Mouse (Mus musculus): ENCODE results near the gene Urad. TPM values are rescaled to one million over a fixed set of nuclear protein-coding genes. Genes with fewer than 3 reads are reported as not detected.

Gene Urad
- polyA plus RNA-seq, 1 experiment from 2014 or later = 0.41 TPM

DNA sequence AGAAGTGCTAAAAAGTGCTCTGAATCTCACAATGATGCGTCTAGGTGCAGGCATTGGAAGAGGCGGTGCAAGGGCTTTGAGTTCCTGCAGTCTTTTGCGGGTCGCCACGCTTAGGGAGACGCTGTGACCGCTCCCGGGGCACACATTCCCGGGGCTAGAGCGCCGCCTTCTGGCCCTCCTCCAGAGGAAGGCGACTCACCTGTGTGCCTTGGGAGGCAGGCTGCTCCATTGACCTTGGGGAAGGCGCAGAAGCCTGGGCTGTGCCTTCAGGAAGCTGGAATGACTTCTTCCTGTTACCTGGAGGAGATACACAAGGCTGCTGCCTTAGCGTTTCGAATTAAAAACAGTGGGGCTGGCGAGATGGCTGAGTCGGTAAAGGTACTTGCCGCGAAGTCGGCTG is 28.1 kb downstream of the Urad start:
- no peaks in the 10 kb centered on the region for H3K9me3 ChIP-seq
- 0 out of 2 replicates have a peak, but pooled peaks cover 10% of the 10 kb centered on the region for H3K4me1 ChIP-seq
- no peaks in the 10 kb centered on the region for H3K36me3 ChIP-seq
- peaks cover 42% of the 10 kb centered on the region for H3K27me3 ChIP-seq (replicated peaks)
- H3K4me2 ChIP-seq = no peak overlapping the region
- no peak overlapping the region for H3K9ac ChIP-seq
- 16% methylated on average over 20 of the region's 20 CpGs for whole genome bisulfite sequencing
- no peak overlapping the region for H3K4me3 ChIP-seq (replicated peaks)
- ATAC-seq (ENCODE audit: insufficient read depth, low FRiP score, low read depth) = no peak
- no peak overlapping the region for H3K27ac ChIP-seq

DNA sequence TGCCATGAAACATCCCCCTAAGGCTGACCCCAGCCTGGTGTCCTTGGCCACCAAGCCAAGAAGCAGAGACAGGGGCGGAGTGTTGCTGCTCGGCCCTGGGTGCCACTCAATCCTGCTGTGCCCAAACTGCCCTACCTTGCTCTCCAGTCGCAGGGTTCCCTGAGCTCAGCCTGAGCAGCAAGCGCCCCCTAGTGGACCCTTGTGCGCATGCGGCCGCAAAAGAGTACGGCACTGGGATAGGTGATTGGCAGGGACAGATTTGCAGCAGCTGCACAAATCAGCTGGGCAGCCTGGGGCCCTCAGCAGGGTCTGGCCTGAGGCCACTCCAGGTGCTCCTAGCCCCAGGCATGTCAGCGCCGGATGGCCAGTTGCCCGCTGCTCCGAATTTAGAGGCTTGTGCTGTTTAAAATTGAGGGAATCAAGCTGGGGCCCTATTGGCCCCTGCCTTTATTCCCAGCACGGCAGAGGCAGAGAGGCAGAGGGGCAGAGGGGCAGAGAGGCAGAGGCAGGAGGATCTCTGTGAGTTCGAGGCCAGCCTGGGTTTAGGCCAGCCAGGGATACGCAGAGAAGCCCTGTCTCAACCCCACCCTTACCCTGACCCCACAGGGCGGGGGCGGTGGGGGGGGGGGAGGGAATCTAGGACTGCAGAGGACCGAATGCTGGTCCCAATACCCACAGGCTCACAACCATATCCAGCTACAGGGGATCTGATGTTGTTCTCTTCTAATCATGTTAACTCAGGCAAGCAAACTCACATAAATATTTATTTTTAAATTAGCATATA is 28.9 kb downstream of the Urad start:
- Histone ChIP-seq H3K9ac (no peak overlapping the region), H3K27ac (peak overlapping the region; percentile 59; the same call in 1 of the 2 replicates), H3K9me3 (no peaks in the 10 kb centered on the region), H3K4me2 (0 out of 2 replicates have a peak overlapping the region, but pooled peaks have one; percentile 26), H3K4me3 (replicated peaks) (no peak overlapping the region), H3K4me1 (0 out of 2 replicates have a peak, but pooled peaks cover 10% of the 10 kb centered on the region), H3K36me3 (no peaks in the 10 kb centered on the region), H3K27me3 (replicated peaks) (peaks cover 38% of the 10 kb centered on the region)
- peak; percentile 85 for ATAC-seq (ENCODE audit: insufficient read depth, low FRiP score, low read depth)
- 14% methylated on average over 18 of the region's 18 CpGs for WGBS

DNA sequence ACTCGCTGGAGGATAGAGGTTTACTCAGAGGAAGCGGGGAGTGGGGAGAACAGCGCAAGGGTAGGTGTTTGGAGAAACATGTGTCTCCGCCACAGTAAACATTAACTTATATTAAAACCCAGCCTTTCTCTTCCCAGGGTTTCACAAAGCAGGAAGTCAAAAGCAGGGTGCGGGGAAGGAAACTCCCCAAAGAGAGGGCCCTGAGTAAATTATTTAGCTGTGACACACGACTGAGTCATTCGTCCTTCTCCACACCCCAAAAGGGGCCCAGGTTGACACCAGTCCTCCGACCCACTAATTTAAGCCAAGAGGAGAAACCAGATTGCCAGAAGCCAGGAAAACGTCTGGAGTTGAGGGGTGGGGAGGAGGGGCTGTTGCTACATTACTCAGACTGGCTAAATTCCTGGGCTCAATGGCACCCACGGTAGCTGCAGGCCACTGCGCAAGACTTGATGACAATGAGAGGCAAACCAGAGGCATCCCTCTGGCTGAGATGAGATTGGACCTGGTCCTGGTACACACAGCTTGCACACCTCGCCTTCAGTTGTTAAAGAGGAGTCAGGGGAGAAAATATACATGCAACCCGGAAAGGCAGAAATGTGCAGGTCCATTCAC is 29.6 kb downstream of the Urad start:
- no peak overlapping the region for H3K4me3 ChIP-seq (replicated peaks)
- no peaks in the 10 kb centered on the region for H3K9me3 ChIP-seq
- H3K4me2 ChIP-seq = peak overlapping the region; percentile 26
- H3K9ac ChIP-seq = no peak overlapping the region
- ATAC-seq (ENCODE audit: insufficient read depth, low FRiP score, low read depth) = no peak
- peaks cover 32% of the 10 kb centered on the region for H3K27me3 ChIP-seq (replicated peaks)
- H3K27ac ChIP-seq = peak overlapping the region; percentile 59; the same call in 1 of the 2 replicates
- no peaks in the 10 kb centered on the region for H3K36me3 ChIP-seq
- H3K4me1 ChIP-seq = 0 out of 2 replicates have a peak, but pooled peaks cover 10% of the 10 kb centered on the region
- WGBS = 25% methylated on average over 13 of the region's 13 CpGs

DNA sequence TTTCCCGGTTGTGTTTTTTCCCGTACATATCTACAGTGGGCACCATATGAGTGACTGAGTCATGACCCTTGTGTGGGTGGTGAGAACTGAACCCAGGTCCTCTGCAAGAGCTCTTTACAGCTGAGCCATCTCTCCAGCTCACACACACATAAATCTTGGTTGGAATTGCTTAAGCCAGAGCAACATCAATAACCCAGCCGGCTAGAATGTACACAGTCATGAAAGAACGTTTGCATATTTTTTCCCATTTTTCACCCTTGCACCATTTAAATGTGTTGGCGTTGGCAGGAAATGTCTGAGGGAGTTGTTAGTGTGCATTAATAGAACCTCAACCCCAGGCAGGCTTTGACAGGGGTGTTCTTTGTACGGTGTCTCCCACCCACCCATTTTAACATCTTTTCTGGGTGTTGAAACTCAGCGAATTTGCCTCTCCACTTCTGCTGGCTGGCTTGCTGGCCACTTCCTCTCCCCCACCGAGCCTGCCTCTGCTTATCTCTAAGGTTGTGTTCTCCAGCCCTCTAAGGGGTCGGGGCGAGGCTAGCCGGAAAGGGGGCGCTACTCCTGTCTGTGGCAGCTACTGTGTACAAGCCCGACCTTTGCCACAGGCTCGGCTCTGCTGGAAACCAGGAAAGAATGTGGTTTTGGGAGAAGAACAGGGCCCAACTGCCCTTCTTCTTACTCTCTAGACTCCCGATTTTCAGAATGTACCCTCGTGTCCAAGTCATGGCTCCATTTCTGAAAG is 30.3 kb downstream of the Urad start:
- 20% methylated on average over 16 of the region's 16 CpGs for WGBS
- Histone ChIP-seq H3K4me3 (replicated peaks) (no peak overlapping the region), H3K27ac (peak overlapping the region; percentile 59; the same call in 1 of the 2 replicates), H3K4me2 (peak overlapping the region; percentile 26), H3K9ac (no peak overlapping the region), H3K4me1 (0 out of 2 replicates have a peak, but pooled peaks cover 10% of the 10 kb centered on the region), H3K27me3 (replicated peaks) (peaks cover 29% of the 10 kb centered on the region), H3K9me3 (no peaks in the 10 kb centered on the region), H3K36me3 (no peaks in the 10 kb centered on the region)
- ATAC-seq (ENCODE audit: insufficient read depth, low FRiP score, low read depth) = no peak

DNA sequence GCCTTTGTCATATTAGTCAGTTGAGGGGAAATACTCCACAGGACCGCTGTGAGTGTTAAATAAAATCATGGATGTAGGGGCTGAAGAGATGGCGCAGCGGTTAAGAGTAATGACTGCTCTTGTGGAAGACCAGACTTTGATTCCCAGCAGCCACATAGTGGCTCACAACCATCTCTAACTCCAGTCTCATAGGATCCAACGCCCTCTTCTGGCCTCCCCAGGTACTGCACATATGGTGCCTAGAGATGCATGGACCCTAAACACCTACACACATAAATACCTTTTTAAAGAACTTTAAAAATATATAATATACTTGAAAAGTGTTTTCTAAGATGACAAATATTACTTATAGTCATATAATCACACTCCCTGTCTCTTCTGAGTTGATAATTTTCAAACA is 37.9 kb downstream of the Urad start:
- H3K36me3 ChIP-seq = no peaks in the 10 kb centered on the region
- peaks cover 20% of the 10 kb centered on the region for H3K27me3 ChIP-seq (replicated peaks)
- no peak for ATAC-seq (ENCODE audit: insufficient read depth, low FRiP score, low read depth)
- H3K27ac ChIP-seq = no peak overlapping the region
- WGBS = 69% methylated on average over 4 of the region's 4 CpGs
- no peak overlapping the region for H3K4me3 ChIP-seq (replicated peaks)
- H3K9ac ChIP-seq = no peak overlapping the region
- no peaks in the 10 kb centered on the region for H3K9me3 ChIP-seq
- no peak overlapping the region for H3K4me2 ChIP-seq
- no peaks in the 10 kb centered on the region for H3K4me1 ChIP-seq

DNA sequence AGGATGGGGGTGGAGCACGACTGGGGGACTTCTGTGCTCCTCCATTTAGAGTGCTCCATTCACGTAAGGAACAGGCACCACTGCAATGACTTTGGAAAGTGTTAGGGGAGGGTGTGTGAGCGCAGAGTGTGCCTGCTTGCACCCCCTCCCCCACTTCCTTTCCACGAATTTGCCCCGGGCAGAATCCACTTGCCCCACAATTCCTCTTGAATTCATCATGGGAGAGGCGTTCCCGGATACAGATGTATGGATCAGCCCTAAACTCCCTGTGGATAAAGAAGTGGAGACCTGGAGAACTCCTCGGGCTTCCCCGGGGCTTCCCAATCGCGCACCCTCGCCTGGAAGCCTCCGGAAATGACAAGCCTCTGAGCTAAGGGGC is 44.7 kb downstream of the Urad start:
- WGBS = 7% methylated on average over 13 of the region's 13 CpGs
- ATAC-seq (ENCODE audit: insufficient read depth, low FRiP score, low read depth) = no peak
- Histone ChIP-seq H3K4me1 (no peaks in the 10 kb centered on the region), H3K36me3 (no peaks in the 10 kb centered on the region), H3K27ac (no peak overlapping the region), H3K9ac (no peak overlapping the region), H3K27me3 (replicated peaks) (peaks cover 71% of the 10 kb centered on the region), H3K4me2 (no peak overlapping the region), H3K4me3 (replicated peaks) (no peak overlapping the region), H3K9me3 (no peaks in the 10 kb centered on the region)

DNA sequence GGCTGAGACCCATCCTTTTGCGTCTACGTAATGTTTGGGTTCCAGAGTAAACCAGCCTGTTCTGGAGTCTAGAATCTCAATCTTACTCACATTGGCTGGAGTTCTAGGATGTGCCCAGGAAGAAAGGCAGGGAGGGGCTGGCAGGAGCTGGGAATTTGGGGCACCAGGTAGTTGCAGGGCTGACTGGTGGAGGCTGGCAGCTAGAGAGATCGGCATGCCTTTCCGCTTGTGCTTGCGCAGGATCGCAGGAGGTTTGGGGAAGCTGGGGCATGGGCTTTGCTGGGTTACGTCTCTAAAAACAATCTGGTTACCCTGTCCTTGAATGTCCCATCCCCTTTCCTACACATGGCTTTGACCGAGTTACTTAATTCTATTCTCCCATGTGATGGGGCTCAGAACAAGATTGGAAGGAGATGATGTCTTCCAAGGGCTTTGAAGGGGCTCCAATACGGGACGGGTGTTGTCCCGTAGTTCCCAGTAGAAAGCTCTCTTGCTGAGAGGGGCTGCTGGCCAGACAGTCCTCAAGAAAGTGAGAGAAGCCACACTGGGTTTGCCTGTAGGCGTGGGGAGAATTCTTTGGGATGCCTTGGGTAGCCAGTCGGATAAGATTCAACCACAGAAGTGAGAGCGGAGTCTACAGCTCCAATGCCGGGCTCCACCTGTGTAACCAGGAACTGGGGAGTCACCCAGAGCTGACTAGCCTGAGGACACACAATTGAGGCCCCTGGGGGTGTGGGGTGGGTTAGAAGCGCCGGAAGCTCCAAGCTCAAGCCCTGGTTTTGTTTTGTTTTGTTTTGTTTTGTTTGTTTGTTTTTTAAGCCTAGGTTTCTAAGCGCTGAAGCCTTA is 45.3 kb downstream of the Urad start:
- H3K4me2 ChIP-seq = peak overlapping the region; percentile 8
- H3K9me3 ChIP-seq = no peaks in the 10 kb centered on the region
- WGBS = 5% methylated on average over 18 of the region's 18 CpGs
- no peak overlapping the region for H3K4me3 ChIP-seq (replicated peaks)
- ATAC-seq (ENCODE audit: insufficient read depth, low FRiP score, low read depth) = no peak
- no peak overlapping the region for H3K9ac ChIP-seq
- H3K36me3 ChIP-seq = no peaks in the 10 kb centered on the region
- no peaks in the 10 kb centered on the region for H3K4me1 ChIP-seq
- peaks cover 77% of the 10 kb centered on the region for H3K27me3 ChIP-seq (replicated peaks)
- no peak overlapping the region for H3K27ac ChIP-seq

DNA sequence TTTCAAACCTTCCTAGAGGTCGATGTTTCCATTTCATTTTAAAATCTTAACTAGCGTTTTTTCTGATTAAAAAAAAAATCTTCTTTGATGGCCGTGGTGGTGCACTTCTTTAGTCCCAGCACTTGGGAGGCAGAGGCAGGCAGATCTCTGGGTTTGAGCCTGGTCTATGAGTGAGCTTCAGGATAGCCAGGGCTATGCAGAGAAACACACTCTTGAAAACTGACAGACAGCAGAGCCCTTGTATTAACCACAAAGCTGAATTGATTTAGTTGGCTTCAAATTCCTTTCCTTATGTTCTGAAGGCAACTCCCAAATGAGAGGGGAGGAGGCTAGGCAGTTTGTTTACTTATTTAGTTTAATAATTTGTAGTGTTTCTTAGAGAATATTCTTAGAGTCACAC is 46.5 kb downstream of the Urad start:
- Histone ChIP-seq H3K4me3 (replicated peaks) (no peak overlapping the region), H3K9ac (no peak overlapping the region), H3K4me2 (no peak overlapping the region), H3K27ac (no peak overlapping the region), H3K9me3 (no peaks in the 10 kb centered on the region), H3K36me3 (no peaks in the 10 kb centered on the region), H3K27me3 (replicated peaks) (peaks cover 82% of the 10 kb centered on the region), H3K4me1 (no peaks in the 10 kb centered on the region)
- no peak for ATAC-seq (ENCODE audit: insufficient read depth, low FRiP score, low read depth)
- WGBS = 26% methylated on average over 3 of the region's 3 CpGs

DNA sequence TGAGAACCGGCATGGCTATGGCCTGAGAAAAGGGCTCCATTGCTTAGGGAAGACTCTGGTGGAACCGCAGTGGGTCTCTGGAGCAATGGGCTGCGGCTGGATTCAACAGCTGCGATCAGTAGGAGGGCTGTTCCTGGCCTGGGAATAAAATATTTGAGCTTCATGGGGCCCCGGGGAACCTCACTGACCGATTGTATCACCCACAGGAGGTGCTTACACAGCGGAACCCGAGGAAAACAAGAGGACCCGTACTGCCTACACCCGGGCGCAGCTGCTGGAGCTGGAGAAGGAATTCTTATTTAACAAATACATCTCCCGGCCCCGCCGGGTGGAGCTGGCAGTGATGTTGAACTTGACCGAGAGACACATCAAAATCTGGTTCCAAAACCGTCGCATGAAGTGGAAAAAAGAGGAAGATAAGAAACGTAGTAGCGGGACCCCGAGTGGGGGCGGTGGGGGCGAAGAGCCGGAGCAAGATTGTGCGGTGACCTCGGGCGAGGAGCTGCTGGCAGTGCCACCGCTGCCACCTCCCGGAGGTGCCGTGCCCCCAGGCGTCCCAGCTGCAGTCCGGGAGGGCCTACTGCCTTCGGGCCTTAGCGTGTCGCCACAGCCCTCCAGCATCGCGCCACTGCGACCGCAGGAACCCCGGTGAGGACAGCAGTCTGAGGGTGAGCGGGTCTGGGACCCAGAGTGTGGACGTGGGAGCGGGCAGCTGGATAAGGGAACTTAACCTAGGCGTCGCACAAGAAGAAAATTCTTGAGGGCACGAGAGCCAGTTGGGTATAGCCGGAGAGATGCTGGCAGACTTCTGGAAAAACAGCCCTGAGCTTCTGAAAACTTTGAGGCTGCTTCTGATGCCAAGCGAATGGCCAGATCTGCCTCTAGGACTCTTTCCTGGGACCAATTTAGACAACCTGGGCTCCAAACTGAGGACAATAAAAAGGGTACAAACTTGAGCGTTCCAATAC is 47.8 kb downstream of the Urad start:
- Histone ChIP-seq H3K4me3 (replicated peaks) (peak overlapping the region; percentile 23), H3K9ac (no peak overlapping the region), H3K27ac (no peak overlapping the region), H3K4me2 (peak overlapping the region; percentile 16), H3K9me3 (no peaks in the 10 kb centered on the region), H3K4me1 (no peaks in the 10 kb centered on the region), H3K36me3 (no peaks in the 10 kb centered on the region), H3K27me3 (replicated peaks) (peaks cover 85% of the 10 kb centered on the region)
- WGBS = 3% methylated on average over 48 of the region's 48 CpGs
- no peak for ATAC-seq (ENCODE audit: insufficient read depth, low FRiP score, low read depth)

DNA sequence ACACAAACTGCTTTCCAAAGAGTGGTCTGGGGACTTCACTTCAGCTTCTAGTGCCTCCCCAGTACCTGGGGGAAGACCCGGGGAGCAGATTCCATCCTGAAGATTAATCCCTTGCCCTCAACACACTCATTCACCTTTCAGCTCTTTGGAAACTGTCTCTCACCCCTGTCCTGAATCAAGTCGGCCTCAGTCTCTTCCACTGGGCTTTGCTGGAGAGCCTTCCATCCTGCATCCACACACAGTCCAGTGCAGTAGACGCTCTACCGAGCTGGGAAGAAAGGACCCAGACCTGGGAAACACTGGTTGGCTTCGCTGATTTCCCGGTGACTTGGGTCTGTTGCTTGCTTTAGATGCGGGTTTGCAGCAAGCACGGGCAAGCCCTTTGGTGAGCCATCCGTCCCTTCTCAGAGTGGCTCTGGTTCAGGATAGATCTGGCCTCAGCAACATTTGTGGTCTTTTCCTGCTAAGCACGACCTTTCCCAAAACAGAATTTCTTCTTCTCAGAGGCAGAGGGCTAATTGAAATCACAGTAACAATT is 49.4 kb downstream of the Urad start:
- H3K27ac ChIP-seq = no peak overlapping the region
- H3K36me3 ChIP-seq = no peaks in the 10 kb centered on the region
- ATAC-seq (ENCODE audit: insufficient read depth, low FRiP score, low read depth) = no peak
- peak overlapping the region; percentile 33 for H3K4me2 ChIP-seq
- H3K9ac ChIP-seq = no peak overlapping the region
- WGBS = 6% methylated on average over 10 of the region's 10 CpGs
- H3K9me3 ChIP-seq = no peaks in the 10 kb centered on the region
- H3K4me1 ChIP-seq = no peaks in the 10 kb centered on the region
- H3K4me3 ChIP-seq (replicated peaks) = peak overlapping the region; percentile 41
- H3K27me3 ChIP-seq (replicated peaks) = peaks cover 88% of the 10 kb centered on the region
